ENCODE assay signal across 14 mouse cellular contexts in the genomic region with DNA sequence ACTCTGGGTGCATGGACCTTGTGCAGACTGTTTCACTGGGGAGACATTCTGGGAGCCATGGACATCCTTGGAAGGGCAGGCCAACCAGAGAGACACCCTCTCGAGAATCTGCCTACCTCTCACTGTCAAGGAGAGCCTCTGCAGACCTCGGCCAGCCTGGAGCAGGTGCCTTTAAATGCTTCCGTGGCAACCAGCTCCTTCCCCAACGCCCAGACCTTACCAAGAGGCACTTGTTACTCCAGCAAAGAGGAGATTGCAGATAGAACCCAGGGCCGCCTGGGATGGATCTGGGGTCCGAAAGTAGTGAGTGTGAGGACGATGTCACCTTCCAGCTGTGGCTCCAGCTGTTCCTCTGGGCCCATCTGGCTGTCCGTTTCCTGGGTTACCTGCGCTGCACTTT. TPM values are rescaled to one million over a fixed set of nuclear protein-coding genes. Genes with fewer than 3 reads are reported as not detected.
DNase-seq lines count a peak whose midpoint lies in the region; ATAC-seq and TF ChIP-seq lines count a peak whose summit lies in the region.
"Had no signal": no experiment of that assay in that cellular context is flagged by ENCODE, and none has a peak within 500 bp of the region (broad histone marks: within the 10 kb centered on the region; RNA-seq: fewer than 3 reads in every experiment).

No protein-coding gene starts in this region.

- H3K36me3 ChIP-seq in heart, postnatal 0 days (replicated peaks; ENCODE audit: control insufficient read depth, insufficient read depth, low read length): peaks cover 26% of the 10 kb centered on the region
- peaks cover 24% of the 10 kb centered on the region for H3K36me3 ChIP-seq in lung, embryonic 15.5 days
- H3K36me3 ChIP-seq in limb, embryonic 13.5 days: peaks cover 48% of the 10 kb centered on the region

- peaks cover 51% of the 10 kb centered on the region for H3K4me1 ChIP-seq in cerebellum, adult 2 months (ENCODE audit: control insufficient read depth, insufficient read depth, low read length)
- peaks cover 57% of the 10 kb centered on the region for H3K4me1 ChIP-seq in heart, postnatal 0 days (ENCODE audit: control insufficient read depth, insufficient read depth)
- peaks cover 37% of the 10 kb centered on the region for H3K4me1 ChIP-seq in lung, embryonic 15.5 days
- peaks cover 37% of the 10 kb centered on the region for H3K4me1 ChIP-seq in limb, embryonic 13.5 days

- H3K27me3 ChIP-seq in cerebellum, adult 2 months (ENCODE audit: control insufficient read depth, insufficient read depth, low read length): no peaks in the 10 kb centered on the region
- H3K27me3 ChIP-seq in heart, postnatal 0 days (ENCODE audit: control insufficient read depth, insufficient read depth, low read length): no peaks in the 10 kb centered on the region
- H3K27me3 ChIP-seq in lung, embryonic 15.5 days: no peaks in the 10 kb centered on the region
- H3K27me3 ChIP-seq in limb, embryonic 13.5 days: no peaks in the 10 kb centered on the region
- H3K27me3 ChIP-seq: hindbrain, embryonic 12.5 days; stomach, embryonic 15.5 days had no signal

- DNase-seq in cerebellum, adult 2 months: no peak
- DNase-seq in cerebellum, adult 9-11 months: no peak
- no peak for DNase-seq in heart, postnatal 0 days (ENCODE audit: low spot score)
- no peak for DNase-seq in heart, adult 18-20 months
- no peak for DNase-seq in lung, postnatal 36 days
- DNase-seq: cerebellum, adult 9-10 months; left cerebral cortex, postnatal 4 days; right cerebral cortex, postnatal 25 days had no signal

- peak overlapping the region; percentile 44 for H3K4me2 ChIP-seq in heart, postnatal 0 days (ENCODE audit: low read depth, low read length)
- no peak overlapping the region for H3K4me2 ChIP-seq in lung, embryonic 15.5 days
- peak overlapping the region; percentile 19; the same call in 1 of the 2 replicates for H3K4me2 ChIP-seq in limb, embryonic 13.5 days (replicated peaks)
- H3K4me2 ChIP-seq: hindbrain, embryonic 12.5 days had no signal

- 49% methylated on average over 9 of the region's 9 CpGs for WGBS in cerebellum, adult 2 months
- WGBS in heart, postnatal 0 days: 43% methylated on average over 9 of the region's 9 CpGs
- 63% methylated on average over 9 of the region's 9 CpGs for WGBS in lung, embryonic 15.5 days
- 70% methylated on average over 9 of the region's 9 CpGs for WGBS in limb, embryonic 13.5 days

- 0 out of 2 replicates have a peak overlapping the region, but pooled peaks have one; percentile 19 for H3K27ac ChIP-seq in cerebellum, adult 2 months (ENCODE audit: insufficient read depth, low read length)
- peak overlapping the region; percentile 97 for H3K27ac ChIP-seq in heart, postnatal 0 days (ENCODE audit: low read depth)
- H3K27ac ChIP-seq in lung, embryonic 15.5 days: peak overlapping the region; percentile 33; the same call in 1 of the 2 replicates
- H3K27ac ChIP-seq in limb, embryonic 13.5 days: no peak overlapping the region
- H3K27ac ChIP-seq: hindbrain, embryonic 12.5 days; macrophage had no signal

- no peaks in the 10 kb centered on the region for H3K9me3 ChIP-seq in heart, postnatal 0 days (replicated peaks; ENCODE audit: control insufficient read depth, low read length)
- no peaks in the 10 kb centered on the region for H3K9me3 ChIP-seq in lung, embryonic 15.5 days
- H3K9me3 ChIP-seq in limb, embryonic 13.5 days: no peaks in the 10 kb centered on the region
- H3K9me3 ChIP-seq: hindbrain, embryonic 12.5 days; stomach, embryonic 15.5 days had no signal

- TF ChIP-seq POLR2A in cerebellum, adult 2 months (IDR thresholded peaks at IDR 0.05; ENCODE audit: borderline replicate concordance, insufficient read depth, low read length): no peak

- peak overlapping the region; percentile 47 for H3K9ac ChIP-seq in heart, postnatal 0 days (replicated peaks; ENCODE audit: low read depth, low read length)
- H3K9ac ChIP-seq in lung, embryonic 15.5 days: no peak overlapping the region
- H3K9ac ChIP-seq in limb, embryonic 13.5 days: no peak overlapping the region
- H3K9ac ChIP-seq: hindbrain, embryonic 12.5 days; stomach, embryonic 15.5 days had no signal

- no peak for TF ChIP-seq CTCF in cerebellum, adult 2 months (IDR thresholded peaks at IDR 0.05; ENCODE audit: borderline replicate concordance, insufficient read depth, low read depth, low read length)
- no peak for TF ChIP-seq CTCF in heart, postnatal 0 days (IDR thresholded peaks at IDR 0.05; ENCODE audit: low read depth)

- ATAC-seq in heart, postnatal 0 days (ENCODE audit: insufficient read depth, low read depth): no peak
- no peak for ATAC-seq in lung, embryonic 15.5 days (ENCODE audit: borderline replicate concordance, extremely low read depth, low FRiP score, low TSS enrichment)
- ATAC-seq in limb, embryonic 13.5 days (ENCODE audit: low FRiP score, low read depth): no peak
- ATAC-seq in granulocyte monocyte progenitor cell, adult 5-6 weeks (replicated peaks; ENCODE audit: poor library complexity, severe bottlenecking): no peak

- TF ChIP-seq EP300 in heart, postnatal 0 days (IDR thresholded peaks at IDR 0.05; ENCODE audit: low read depth): no peak

- no peak overlapping the region for H3K4me3 ChIP-seq in cerebellum, adult 2 months (replicated peaks; ENCODE audit: insufficient read depth, low read depth, low read length)
- no peak overlapping the region for H3K4me3 ChIP-seq in heart, postnatal 0 days (ENCODE audit: low read depth, low read length)
- no peak overlapping the region for H3K4me3 ChIP-seq in lung, embryonic 15.5 days
- no peak overlapping the region for H3K4me3 ChIP-seq in limb, embryonic 13.5 days
- H3K4me3 ChIP-seq: hindbrain, embryonic 12.5 days; stomach, embryonic 15.5 days had no signal

RNA-seq across cellular contexts. Expression of a gene that starts 5.4 kb away (rescaled TPM):
- polyA plus RNA-seq in cerebellum, adult 2 months (2012; rRNA removed): 235 and 256 TPM in 2 replicates
- 246 and 345 TPM in 2 replicates for total RNA-seq in heart, postnatal 0 days (2014; rRNA removed; ENCODE audit: low replicate concordance)
- polyA plus RNA-seq in heart, postnatal 0 days (2015; fragmentation: Nextera tagmentation; extraction: Ambion mirVana): 305 and 312 TPM in 2 replicates
- total RNA-seq in heart, adult 18-20 months (2021): 100 to 1,000 TPM; 327 to 347 TPM
- 156 TPM in 2 replicates for polyA plus RNA-seq in lung, embryonic 15.5 days (2015; fragmentation: Nextera tagmentation; extraction: Ambion mirVana)
- polyA plus RNA-seq in limb, embryonic 13.5 days (2015; fragmentation: Nextera tagmentation; extraction: Ambion mirVana): 169 and 174 TPM in 2 replicates
- 36.4 and 39.3 TPM in 2 replicates for total RNA-seq in granulocyte monocyte progenitor cell, adult 5-6 weeks (2014; fragmentation: Nextera tagmentation)
- total RNA-seq in granulocyte monocyte progenitor cell, adult 5-6 weeks (2017): 18.2 and 20.3 TPM in 2 replicates

RNA-seq across cellular contexts. Expression of a gene that starts 19.3 kb away (rescaled TPM):
- polyA plus RNA-seq in cerebellum, adult 2 months (2012; rRNA removed): 50.5 and 55.1 TPM in 2 replicates
- 46.3 and 52.0 TPM in 2 replicates for total RNA-seq in heart, postnatal 0 days (2014; rRNA removed; ENCODE audit: low replicate concordance)
- 3.6 and 3.7 TPM in 2 replicates for polyA plus RNA-seq in heart, postnatal 0 days (2015; fragmentation: Nextera tagmentation; extraction: Ambion mirVana)
- total RNA-seq in heart, adult 18-20 months (2021): 10 to 100 TPM; 22.0 to 26.7 TPM
- polyA plus RNA-seq in lung, embryonic 15.5 days (2015; fragmentation: Nextera tagmentation; extraction: Ambion mirVana): 11.3 and 12.1 TPM in 2 replicates
- 12.3 and 12.4 TPM in 2 replicates for polyA plus RNA-seq in limb, embryonic 13.5 days (2015; fragmentation: Nextera tagmentation; extraction: Ambion mirVana)
- 58.8 and 66.1 TPM in 2 replicates for total RNA-seq in granulocyte monocyte progenitor cell, adult 5-6 weeks (2014; fragmentation: Nextera tagmentation)
- total RNA-seq in granulocyte monocyte progenitor cell, adult 5-6 weeks (2017): 37.5 and 60.0 TPM in 2 replicates

RNA-seq across cellular contexts. Expression of a gene that starts 22.9 kb away (rescaled TPM):
- 2.0 and 2.5 TPM in 2 replicates for polyA plus RNA-seq in cerebellum, adult 2 months (2012; rRNA removed)
- 109 and 155 TPM in 2 replicates for total RNA-seq in heart, postnatal 0 days (2014; rRNA removed; ENCODE audit: low replicate concordance)
- polyA plus RNA-seq in heart, postnatal 0 days (2015; fragmentation: Nextera tagmentation; extraction: Ambion mirVana): 19.2 and 21.5 TPM in 2 replicates
- 1 to 10 TPM; 1.3 to 2.0 TPM for total RNA-seq in heart, adult 18-20 months (2021)
- 82.2 and 83.5 TPM in 2 replicates for polyA plus RNA-seq in lung, embryonic 15.5 days (2015; fragmentation: Nextera tagmentation; extraction: Ambion mirVana)
- polyA plus RNA-seq in limb, embryonic 13.5 days (2015; fragmentation: Nextera tagmentation; extraction: Ambion mirVana): 51.4 and 52.9 TPM in 2 replicates
- 36.8 and 53.8 TPM in 2 replicates for total RNA-seq in granulocyte monocyte progenitor cell, adult 5-6 weeks (2014; fragmentation: Nextera tagmentation)
- total RNA-seq in granulocyte monocyte progenitor cell, adult 5-6 weeks (2017): 29.8 and 33.2 TPM in 2 replicates

RNA-seq across cellular contexts. Expression of a gene that starts 23.1 kb away (rescaled TPM):
- 0.11 and 0.14 TPM in 2 replicates for polyA plus RNA-seq in cerebellum, adult 2 months (2012; rRNA removed)
- not detected in 2 replicates for total RNA-seq in heart, postnatal 0 days (2014; rRNA removed; ENCODE audit: low replicate concordance)
- polyA plus RNA-seq in heart, postnatal 0 days (2015; fragmentation: Nextera tagmentation; extraction: Ambion mirVana): 0.96 and 1.3 TPM in 2 replicates
- total RNA-seq in heart, adult 18-20 months (2021): under 1 TPM in 1 of 2 experiments, not detected in 1; 0.20 TPM
- 0.93 and 0.98 TPM in 2 replicates for polyA plus RNA-seq in lung, embryonic 15.5 days (2015; fragmentation: Nextera tagmentation; extraction: Ambion mirVana)
- polyA plus RNA-seq in limb, embryonic 13.5 days (2015; fragmentation: Nextera tagmentation; extraction: Ambion mirVana): 1.3 and 1.4 TPM in 2 replicates
- total RNA-seq in granulocyte monocyte progenitor cell, adult 5-6 weeks (2014; fragmentation: Nextera tagmentation): 2.3 TPM in 1 of 2 replicates, not detected in the other
- not detected in 2 replicates for total RNA-seq in granulocyte monocyte progenitor cell, adult 5-6 weeks (2017)
- polyA plus RNA-seq: macrophage had no signal

RNA-seq across cellular contexts. Expression of a gene that starts 23.2 kb away (rescaled TPM):
- 0.56 and 0.74 TPM in 2 replicates for polyA plus RNA-seq in cerebellum, adult 2 months (2012; rRNA removed)
- 0.08 and 1.3 TPM in 2 replicates for total RNA-seq in heart, postnatal 0 days (2014; rRNA removed; ENCODE audit: low replicate concordance)
- 0.41 and 0.42 TPM in 2 replicates for polyA plus RNA-seq in heart, postnatal 0 days (2015; fragmentation: Nextera tagmentation; extraction: Ambion mirVana)
- total RNA-seq in heart, adult 18-20 months (2021): 1 to 10 TPM; 1.4 to 1.7 TPM
- polyA plus RNA-seq in lung, embryonic 15.5 days (2015; fragmentation: Nextera tagmentation; extraction: Ambion mirVana): 0.74 and 0.86 TPM in 2 replicates
- polyA plus RNA-seq in limb, embryonic 13.5 days (2015; fragmentation: Nextera tagmentation; extraction: Ambion mirVana): 0.40 and 0.43 TPM in 2 replicates
- not detected in 2 replicates for total RNA-seq in granulocyte monocyte progenitor cell, adult 5-6 weeks (2014; fragmentation: Nextera tagmentation)
- not detected in 2 replicates for total RNA-seq in granulocyte monocyte progenitor cell, adult 5-6 weeks (2017)
